Mouse (Mus musculus): ENCODE results near the gene Zfp326. TPM values are rescaled to one million over a fixed set of nuclear protein-coding genes. Genes with fewer than 3 reads are reported as not detected.
A peak's percentile ranks its signal among the peaks of the same experiment; 100 is the strongest.

The Zfp326 gene
- polyA plus RNA-seq, 1 experiment from 2014 or later = 24.8 TPM

GRCm38 (mm10) chr5:105911498-105911897, 35.1 kb downstream of the Zfp326 start:
- peak; percentile 58 for ATAC-seq (replicated peaks; ENCODE audit: extremely low read depth, insufficient read depth, low FRiP score)
- 54% methylated on average over 5 of the region's 5 CpGs for WGBS
- H3K4me2 ChIP-seq (ENCODE audit: low read depth, low read length) = no peak overlapping the region
- 0 out of 2 replicates have a peak, but pooled peaks cover 2% of the 10 kb centered on the region for H3K9me3 ChIP-seq (replicated peaks; ENCODE audit: control insufficient read depth, low read length)
- H3K36me3 ChIP-seq (ENCODE audit: control insufficient read depth, insufficient read depth) = peaks cover 46% of the 10 kb centered on the region
- no peak overlapping the region for H3K27ac ChIP-seq (ENCODE audit: low read length)
- H3K27me3 ChIP-seq (ENCODE audit: control insufficient read depth, insufficient read depth, low read length) = no peaks in the 10 kb centered on the region
- no peak overlapping the region for H3K4me3 ChIP-seq (ENCODE audit: low read length)
- no peak overlapping the region for H3K9ac ChIP-seq (ENCODE audit: low read length)
- H3K4me1 ChIP-seq (ENCODE audit: control insufficient read depth, insufficient read depth, low read length) = peaks cover 5% of the 10 kb centered on the region

- Histone ChIP-seq H3K36me3 (ENCODE audit: control insufficient read depth, insufficient read depth) (peaks cover 31% of the 10 kb centered on the region), H3K4me2 (ENCODE audit: low read depth, low read length) (no peak overlapping the region), H3K4me1 (ENCODE audit: control insufficient read depth, insufficient read depth, low read length) (0 out of 2 replicates have a peak, but pooled peaks cover 2% of the 10 kb centered on the region), H3K9ac (ENCODE audit: low read length) (no peak overlapping the region), H3K27me3 (ENCODE audit: control insufficient read depth, insufficient read depth, low read length) (no peaks in the 10 kb centered on the region), H3K4me3 (ENCODE audit: low read length) (no peak overlapping the region), H3K9me3 (replicated peaks; ENCODE audit: control insufficient read depth, low read length) (peaks cover 6% of the 10 kb centered on the region; the same call in 1 of the 2 replicates), H3K27ac (ENCODE audit: low read length) (no peak overlapping the region)
- ATAC-seq (replicated peaks; ENCODE audit: extremely low read depth, insufficient read depth, low FRiP score) = peak; percentile 80
- WGBS = 61% methylated on average over 3 of the region's 3 CpGs
These were observed 41.0 kb downstream of the Zfp326 start for GRCm38 (mm10) chr5:105917398-105917797.

- H3K4me1 ChIP-seq (ENCODE audit: control insufficient read depth, insufficient read depth, low read length) = 0 out of 2 replicates have a peak, but pooled peaks cover 2% of the 10 kb centered on the region
- H3K4me2 ChIP-seq (ENCODE audit: low read depth, low read length) = no peak overlapping the region
- H3K4me3 ChIP-seq (ENCODE audit: low read length) = no peak overlapping the region
- H3K27me3 ChIP-seq (ENCODE audit: control insufficient read depth, insufficient read depth, low read length) = no peaks in the 10 kb centered on the region
- H3K9me3 ChIP-seq (replicated peaks; ENCODE audit: control insufficient read depth, low read length) = peaks cover 6% of the 10 kb centered on the region; the same call in 1 of the 2 replicates
- peaks cover 24% of the 10 kb centered on the region for H3K36me3 ChIP-seq (ENCODE audit: control insufficient read depth, insufficient read depth)
- 88% methylated on average over 6 of the region's 6 CpGs for WGBS
- H3K27ac ChIP-seq (ENCODE audit: low read length) = no peak overlapping the region
- H3K9ac ChIP-seq (ENCODE audit: low read length) = no peak overlapping the region
- ATAC-seq (replicated peaks; ENCODE audit: extremely low read depth, insufficient read depth, low FRiP score) = no peak
These were observed 41.9 kb downstream of the Zfp326 start for GRCm38 (mm10) chr5:105918289-105918688.

GRCm38 (mm10) chr5:105922818-105923487, 46.6 kb downstream of the Zfp326 start:
- WGBS = 85% methylated on average over 12 of the region's 12 CpGs
- no peak for ATAC-seq (replicated peaks; ENCODE audit: extremely low read depth, insufficient read depth, low FRiP score)
- Histone ChIP-seq H3K9me3 (replicated peaks; ENCODE audit: control insufficient read depth, low read length) (peaks cover 4% of the 10 kb centered on the region; the same call in 1 of the 2 replicates), H3K9ac (ENCODE audit: low read length) (no peak overlapping the region), H3K4me1 (ENCODE audit: control insufficient read depth, insufficient read depth, low read length) (no peaks in the 10 kb centered on the region), H3K36me3 (ENCODE audit: control insufficient read depth, insufficient read depth) (peaks cover 13% of the 10 kb centered on the region), H3K27me3 (ENCODE audit: control insufficient read depth, insufficient read depth, low read length) (no peaks in the 10 kb centered on the region), H3K27ac (ENCODE audit: low read length) (no peak overlapping the region), H3K4me2 (ENCODE audit: low read depth, low read length) (no peak overlapping the region), H3K4me3 (ENCODE audit: low read length) (no peak overlapping the region)

GRCm38 (mm10) chr5:105924347-105924746, 48.0 kb downstream of the Zfp326 start:
- Histone ChIP-seq H3K4me1 (ENCODE audit: control insufficient read depth, insufficient read depth, low read length) (no peaks in the 10 kb centered on the region), H3K36me3 (ENCODE audit: control insufficient read depth, insufficient read depth) (0 out of 2 replicates have a peak, but pooled peaks cover 3% of the 10 kb centered on the region), H3K27me3 (ENCODE audit: control insufficient read depth, insufficient read depth, low read length) (no peaks in the 10 kb centered on the region), H3K27ac (ENCODE audit: low read length) (no peak overlapping the region), H3K4me3 (ENCODE audit: low read length) (no peak overlapping the region), H3K9ac (ENCODE audit: low read length) (no peak overlapping the region), H3K4me2 (ENCODE audit: low read depth, low read length) (no peak overlapping the region), H3K9me3 (replicated peaks; ENCODE audit: control insufficient read depth, low read length) (no peaks in the 10 kb centered on the region)
- no peak for ATAC-seq (replicated peaks; ENCODE audit: extremely low read depth, insufficient read depth, low FRiP score)
- WGBS = 84% methylated on average over 8 of the region's 8 CpGs

GRCm38 (mm10) chr5:105925568-105926255, 49.3 kb downstream of the Zfp326 start:
- Histone ChIP-seq H3K4me2 (ENCODE audit: low read depth, low read length) (no peak overlapping the region), H3K9me3 (replicated peaks; ENCODE audit: control insufficient read depth, low read length) (no peaks in the 10 kb centered on the region), H3K4me1 (ENCODE audit: control insufficient read depth, insufficient read depth, low read length) (no peaks in the 10 kb centered on the region), H3K4me3 (ENCODE audit: low read length) (no peak overlapping the region), H3K27me3 (ENCODE audit: control insufficient read depth, insufficient read depth, low read length) (no peaks in the 10 kb centered on the region), H3K27ac (ENCODE audit: low read length) (no peak overlapping the region), H3K36me3 (ENCODE audit: control insufficient read depth, insufficient read depth) (0 out of 2 replicates have a peak, but pooled peaks cover 3% of the 10 kb centered on the region), H3K9ac (ENCODE audit: low read length) (no peak overlapping the region)
- WGBS = 65% methylated on average over 14 of the region's 14 CpGs
- ATAC-seq (replicated peaks; ENCODE audit: extremely low read depth, insufficient read depth, low FRiP score) = no peak

GRCm38 (mm10) chr5:105930282-105930681, 53.9 kb downstream of the Zfp326 start:
- no peaks in the 10 kb centered on the region for H3K27me3 ChIP-seq (ENCODE audit: control insufficient read depth, insufficient read depth, low read length)
- H3K4me1 ChIP-seq (ENCODE audit: control insufficient read depth, insufficient read depth, low read length) = no peaks in the 10 kb centered on the region
- H3K4me2 ChIP-seq (ENCODE audit: low read depth, low read length) = no peak overlapping the region
- H3K27ac ChIP-seq (ENCODE audit: low read length) = no peak overlapping the region
- H3K36me3 ChIP-seq (ENCODE audit: control insufficient read depth, insufficient read depth) = peaks cover 2% of the 10 kb centered on the region; the same call in 1 of the 2 replicates
- 34% methylated on average over 3 of the region's 3 CpGs for WGBS
- no peak overlapping the region for H3K4me3 ChIP-seq (ENCODE audit: low read length)
- H3K9me3 ChIP-seq (replicated peaks; ENCODE audit: control insufficient read depth, low read length) = peaks cover 10% of the 10 kb centered on the region
- H3K9ac ChIP-seq (ENCODE audit: low read length) = no peak overlapping the region
- ATAC-seq (replicated peaks; ENCODE audit: extremely low read depth, insufficient read depth, low FRiP score) = no peak

- H3K9ac ChIP-seq (ENCODE audit: low read length) = no peak overlapping the region
- ATAC-seq (replicated peaks; ENCODE audit: extremely low read depth, insufficient read depth, low FRiP score) = no peak
- H3K4me2 ChIP-seq (ENCODE audit: low read depth, low read length) = no peak overlapping the region
- WGBS = 100% methylated on average over 1 of the region's 1 CpGs
- no peak overlapping the region for H3K4me3 ChIP-seq (ENCODE audit: low read length)
- H3K36me3 ChIP-seq (ENCODE audit: control insufficient read depth, insufficient read depth) = peaks cover 2% of the 10 kb centered on the region; the same call in 1 of the 2 replicates
- peaks cover 10% of the 10 kb centered on the region for H3K9me3 ChIP-seq (replicated peaks; ENCODE audit: control insufficient read depth, low read length)
- no peaks in the 10 kb centered on the region for H3K27me3 ChIP-seq (ENCODE audit: control insufficient read depth, insufficient read depth, low read length)
- H3K4me1 ChIP-seq (ENCODE audit: control insufficient read depth, insufficient read depth, low read length) = no peaks in the 10 kb centered on the region
- no peak overlapping the region for H3K27ac ChIP-seq (ENCODE audit: low read length)
These were observed 56.0 kb downstream of the Zfp326 start for GRCm38 (mm10) chr5:105932392-105932791.

- no peaks in the 10 kb centered on the region for H3K9me3 ChIP-seq (replicated peaks; ENCODE audit: control insufficient read depth, low read length)
- 65% methylated on average over 2 of the region's 2 CpGs for WGBS
- no peak for ATAC-seq (replicated peaks; ENCODE audit: extremely low read depth, insufficient read depth, low FRiP score)
- no peak overlapping the region for H3K9ac ChIP-seq (ENCODE audit: low read length)
- H3K4me3 ChIP-seq (ENCODE audit: low read length) = no peak overlapping the region
- H3K27ac ChIP-seq (ENCODE audit: low read length) = no peak overlapping the region
- H3K36me3 ChIP-seq (ENCODE audit: control insufficient read depth, insufficient read depth) = no peaks in the 10 kb centered on the region
- H3K4me2 ChIP-seq (ENCODE audit: low read depth, low read length) = no peak overlapping the region
- H3K27me3 ChIP-seq (ENCODE audit: control insufficient read depth, insufficient read depth, low read length) = no peaks in the 10 kb centered on the region
- no peaks in the 10 kb centered on the region for H3K4me1 ChIP-seq (ENCODE audit: control insufficient read depth, insufficient read depth, low read length)
These were observed 65.6 kb downstream of the Zfp326 start for GRCm38 (mm10) chr5:105941951-105942350.
